Mouse (Mus musculus) embryo, embryonic 11.5 days (tissue): ENCODE results near the gene Grid2ip.

Experiments
- DNase-seq: peaks from one replicate; pipeline ENCODE4 v3.0.0-alpha.2; 2012; ENCODE audit warnings: low read depth, low spot score

Grid2ip gene

DNA sequence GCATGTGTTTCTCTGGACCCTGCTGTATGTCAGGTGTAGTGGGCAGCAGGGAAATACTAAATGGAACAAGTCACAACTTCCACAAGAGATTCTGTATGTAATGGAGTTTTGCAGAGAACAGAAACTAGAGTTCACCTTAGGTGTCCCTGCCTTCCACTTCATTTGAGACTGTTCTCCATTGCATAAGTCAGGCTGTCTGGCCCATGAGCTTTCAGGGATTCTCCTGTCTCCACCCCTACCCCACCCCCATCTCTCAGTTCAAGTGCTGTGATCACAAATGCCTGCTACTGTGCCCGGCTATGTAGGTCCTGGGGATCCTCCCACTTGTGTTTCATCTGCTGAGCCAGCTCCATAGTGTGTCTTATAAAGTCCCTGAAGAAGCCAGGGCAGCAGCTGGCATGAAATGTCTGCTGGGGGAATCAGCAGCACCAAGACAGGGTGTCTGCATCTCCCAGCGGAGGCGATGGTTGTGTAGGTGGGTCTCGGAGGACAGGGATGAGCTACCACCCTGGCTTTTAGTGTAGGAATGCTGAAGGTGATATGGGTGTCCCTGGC lies 53.8 kb downstream of the Grid2ip start:
- DNase-seq = no peak

DNA sequence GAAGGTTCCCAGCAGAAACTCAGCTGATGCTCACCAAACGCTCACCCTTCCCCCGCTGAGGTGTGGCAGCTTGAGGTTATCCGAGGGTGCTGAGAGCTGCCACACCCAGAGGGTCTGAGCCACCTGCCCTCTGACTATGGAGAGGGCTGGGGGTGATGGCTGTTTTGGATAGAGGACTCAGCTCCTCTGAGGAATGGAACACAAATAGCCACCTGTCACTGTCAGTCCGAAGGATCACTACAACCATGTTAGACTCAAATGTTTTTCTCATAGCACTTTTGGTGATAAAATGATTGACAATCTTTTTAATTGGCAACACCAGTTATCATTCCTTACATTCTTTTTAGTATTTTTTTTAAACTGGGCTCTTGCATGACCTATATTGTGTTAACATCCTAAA lies 64.3 kb downstream of the Grid2ip start:
- no peak for DNase-seq

DNA sequence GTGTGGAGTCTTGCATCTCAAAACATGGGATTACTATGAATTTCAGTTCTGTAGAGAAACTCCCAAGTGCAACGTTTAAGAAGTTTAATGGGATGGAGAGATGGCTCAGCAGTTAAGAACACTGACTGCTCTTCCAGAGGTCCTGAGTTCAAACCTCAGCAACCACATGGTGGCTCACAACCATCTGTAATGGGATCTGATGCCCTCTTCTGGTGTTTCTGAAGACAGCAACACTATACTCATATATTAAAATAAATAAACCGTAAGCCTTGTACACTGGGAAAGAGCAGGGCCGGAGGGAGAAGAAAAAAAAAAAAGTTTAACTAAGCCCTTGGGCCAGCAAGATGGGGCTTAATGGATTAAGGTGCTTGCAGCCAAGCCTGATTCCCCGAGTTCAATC lies 65.9 kb downstream of the Grid2ip start:
- no peak for DNase-seq

DNA sequence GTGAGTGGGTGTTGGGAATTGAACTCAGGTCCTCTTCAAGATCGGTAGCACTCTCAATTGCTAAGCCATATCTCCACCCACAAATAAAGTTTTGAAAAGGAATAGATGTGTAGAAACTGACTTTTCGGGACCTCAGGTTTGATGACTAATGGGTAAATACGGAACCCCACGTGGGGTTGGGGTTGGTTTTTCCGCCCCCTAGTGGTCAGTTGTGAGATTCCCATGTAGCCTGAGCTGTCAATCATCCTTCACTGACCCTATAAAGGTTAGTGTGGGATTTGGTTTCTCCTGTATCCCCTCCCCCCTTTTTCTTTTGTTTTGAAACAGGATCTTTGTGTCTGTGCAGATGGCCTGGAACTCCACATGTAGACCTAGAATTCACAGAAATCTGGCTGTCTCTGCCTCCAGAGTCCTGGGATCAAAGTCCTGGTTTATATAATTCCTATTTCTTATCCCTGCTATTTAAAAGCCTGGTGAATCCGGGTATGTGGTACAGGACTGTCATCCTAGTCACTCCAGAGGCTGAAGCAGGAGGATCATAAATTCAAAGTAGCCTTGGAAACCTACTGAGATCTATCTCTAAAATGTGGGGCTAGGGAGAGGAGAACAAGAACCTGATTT lies 66.9 kb downstream of the Grid2ip start:
- DNase-seq = peak; percentile 42

DNA sequence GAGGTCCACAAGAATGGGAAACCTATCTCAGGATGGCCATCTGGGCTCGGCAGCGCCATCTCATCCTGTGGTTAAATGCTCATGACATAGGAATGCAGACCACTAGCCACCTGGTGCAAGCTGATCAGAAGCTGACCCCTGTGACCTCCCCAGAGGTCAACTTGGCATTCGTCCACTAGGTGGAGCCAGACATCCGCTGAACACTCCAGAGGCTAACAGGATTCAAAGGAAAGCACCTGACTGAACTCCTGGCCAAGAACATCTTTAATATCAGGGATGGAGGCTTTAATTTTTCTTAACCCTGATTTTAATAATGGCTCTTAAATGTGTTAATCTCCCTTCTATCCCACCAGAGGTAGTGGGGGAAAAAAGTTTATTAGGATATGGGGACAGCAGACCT lies 77.3 kb downstream of the Grid2ip start:
- peak; percentile 70 for DNase-seq

DNA sequence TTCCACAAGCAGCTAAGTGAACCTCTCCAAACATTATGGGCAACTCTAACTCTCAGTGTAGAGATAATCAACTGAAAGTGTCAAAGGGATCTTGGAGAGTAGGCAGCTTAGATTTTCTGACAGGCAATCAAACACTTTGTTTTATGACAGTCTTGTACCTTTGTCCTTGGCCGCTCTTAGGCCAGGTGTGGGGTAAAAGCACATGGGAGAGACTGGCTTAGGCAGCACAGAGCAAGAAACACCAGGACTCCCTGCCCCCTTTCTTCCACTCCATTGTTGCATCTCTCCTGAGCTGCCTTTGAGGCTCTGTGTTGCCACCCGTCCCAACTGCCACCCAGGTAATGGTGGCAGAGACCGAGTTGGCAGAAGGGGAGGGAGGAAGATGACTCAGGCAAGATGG lies 84.2 kb downstream of the Grid2ip start:
- no peak for DNase-seq

DNA sequence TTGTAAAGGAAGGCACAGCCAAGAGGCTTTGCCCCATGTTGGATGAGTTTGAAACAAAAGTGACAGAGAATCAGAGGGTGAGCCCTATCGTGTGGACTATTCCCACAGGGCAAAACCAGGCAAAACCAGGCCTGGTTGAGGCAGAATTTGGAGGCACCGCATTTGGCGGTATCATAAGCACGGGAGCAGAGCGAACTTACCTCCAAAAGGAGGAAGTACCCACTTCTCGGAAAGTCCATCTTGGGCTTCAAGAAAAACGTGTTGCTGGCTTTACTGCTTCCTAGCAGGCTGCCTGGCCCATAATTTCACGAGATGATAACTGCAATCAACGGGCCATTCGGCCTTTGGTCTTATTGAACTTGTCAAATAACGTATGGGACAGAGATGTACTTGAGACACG lies 84.6 kb downstream of the Grid2ip start:
- no peak for DNase-seq
